Mouse (Mus musculus): ENCODE data around the gene Rgs16. TPM values are rescaled to one million over a fixed set of nuclear protein-coding genes. Genes with fewer than 3 reads are reported as not detected.

Gene Rgs16
- polyA plus RNA-seq (2017; shearing (Covaris generic)): 56.7 TPM

GRCm38 (mm10) chr1:153740145-153740544 is at the start of gene Rgs16:
Gene Rgs16 (plus strand): TSS chr1:153740349.

GRCm38 (mm10) chr1:153749211-153749801 is 9.2 kb downstream of the Rgs16 start, which contains the start of gene Rnasel:
Gene Rnasel (plus strand): TSS chr1:153749426.

Other genes with a start within 250 kb of the Rgs16 start
- gene Npl, start 190.3 kb upstream of the Rgs16 start, polyA plus RNA-seq (2017; shearing (Covaris generic)): not detected
- 0.24 TPM for gene Rgs8, start 87.3 kb upstream of the Rgs16 start, polyA plus RNA-seq (2017; shearing (Covaris generic))
- 13.1 TPM for gene Rnasel, start 9.1 kb downstream of the Rgs16 start, polyA plus RNA-seq (2017; shearing (Covaris generic))
- gene Rgsl1, start 103.8 kb downstream of the Rgs16 start, polyA plus RNA-seq (2017; shearing (Covaris generic)): not detected
- gene Teddm1b, start 134.0 kb downstream of the Rgs16 start, polyA plus RNA-seq (2017; shearing (Covaris generic)): not detected
- gene Teddm1a, start 151.4 kb downstream of the Rgs16 start, polyA plus RNA-seq (2017; shearing (Covaris generic)): not detected
- 45.0 TPM for gene Glul, start 159.6 kb downstream of the Rgs16 start, polyA plus RNA-seq (2017; shearing (Covaris generic))
- gene Teddm2, start 159.9 kb downstream of the Rgs16 start, polyA plus RNA-seq (2017; shearing (Covaris generic)): 0.46 TPM